Mouse (Mus musculus): ENCODE measurements around the gene Nxpe5. TPM values are rescaled to one million over a fixed set of nuclear protein-coding genes. Genes with fewer than 3 reads are reported as not detected.

The Nxpe5 gene
- polyA plus RNA-seq, 1 experiment from 2014 or later, result not detected

GRCm38 (mm10) chr5:138256966-138257584, 31.4 kb downstream of the Nxpe5 start:
- WGBS, result 89% methylated on average over 10 of the region's 10 CpGs
- no peaks in the 10 kb centered on the region for H3K9me3 ChIP-seq (ENCODE audit: control insufficient read depth, low read length)
- ATAC-seq (replicated peaks; ENCODE audit: low FRiP score) (no peak), DNase-seq (ENCODE audit: low spot score) (no peak)
- H3K36me3 ChIP-seq (ENCODE audit: control insufficient read depth, insufficient read depth, low read length), result peaks cover 4% of the 10 kb centered on the region; the same call in 1 of the 2 replicates
- no peak overlapping the region for H3K4me3 ChIP-seq (ENCODE audit: low read depth, low read length)
- H3K9ac ChIP-seq (ENCODE audit: low read length), result no peak overlapping the region
- no peaks in the 10 kb centered on the region for H3K27me3 ChIP-seq (ENCODE audit: control insufficient read depth, insufficient read depth, low read length)
- no peak overlapping the region for H3K4me2 ChIP-seq (ENCODE audit: low read depth, low read length, severe bottlenecking)
- H3K27ac ChIP-seq (ENCODE audit: low read depth, low read length), result no peak overlapping the region
- H3K4me1 ChIP-seq (replicated peaks; ENCODE audit: control insufficient read depth, insufficient read depth, low read length), result peaks cover 3% of the 10 kb centered on the region

- H3K27me3 ChIP-seq (ENCODE audit: control insufficient read depth, insufficient read depth, low read length), result no peaks in the 10 kb centered on the region
- H3K9ac ChIP-seq (ENCODE audit: low read length), result no peak overlapping the region
- 94% methylated on average over 4 of the region's 4 CpGs for WGBS
- DNase-seq (ENCODE audit: low spot score) (no peak), ATAC-seq (replicated peaks; ENCODE audit: low FRiP score) (no peak)
- H3K9me3 ChIP-seq (ENCODE audit: control insufficient read depth, low read length), result no peaks in the 10 kb centered on the region
- peaks cover 4% of the 10 kb centered on the region; the same call in 1 of the 2 replicates for H3K36me3 ChIP-seq (ENCODE audit: control insufficient read depth, insufficient read depth, low read length)
- no peak overlapping the region for H3K4me3 ChIP-seq (ENCODE audit: low read depth, low read length)
- H3K4me1 ChIP-seq (replicated peaks; ENCODE audit: control insufficient read depth, insufficient read depth, low read length), result peaks cover 3% of the 10 kb centered on the region
- H3K27ac ChIP-seq (ENCODE audit: low read depth, low read length), result no peak overlapping the region
- no peak overlapping the region for H3K4me2 ChIP-seq (ENCODE audit: low read depth, low read length, severe bottlenecking)
Observed at GRCm38 (mm10) chr5:138257585-138257978, 31.9 kb downstream of the Nxpe5 start.

GRCm38 (mm10) chr5:138258078-138258477, 32.4 kb downstream of the Nxpe5 start:
- Histone ChIP-seq H3K4me1 (replicated peaks; ENCODE audit: control insufficient read depth, insufficient read depth, low read length) (peaks cover 7% of the 10 kb centered on the region), H3K36me3 (ENCODE audit: control insufficient read depth, insufficient read depth, low read length) (peaks cover 4% of the 10 kb centered on the region; the same call in 1 of the 2 replicates), H3K9me3 (ENCODE audit: control insufficient read depth, low read length) (no peaks in the 10 kb centered on the region), H3K27me3 (ENCODE audit: control insufficient read depth, insufficient read depth, low read length) (no peaks in the 10 kb centered on the region), H3K4me2 (ENCODE audit: low read depth, low read length, severe bottlenecking) (no peak overlapping the region), H3K4me3 (ENCODE audit: low read depth, low read length) (no peak overlapping the region), H3K27ac (ENCODE audit: low read depth, low read length) (no peak overlapping the region), H3K9ac (ENCODE audit: low read length) (no peak overlapping the region)
- ATAC-seq (replicated peaks; ENCODE audit: low FRiP score) (no peak), DNase-seq (ENCODE audit: low spot score) (no peak)
- 84% methylated on average over 3 of the region's 3 CpGs for WGBS

DNA sequence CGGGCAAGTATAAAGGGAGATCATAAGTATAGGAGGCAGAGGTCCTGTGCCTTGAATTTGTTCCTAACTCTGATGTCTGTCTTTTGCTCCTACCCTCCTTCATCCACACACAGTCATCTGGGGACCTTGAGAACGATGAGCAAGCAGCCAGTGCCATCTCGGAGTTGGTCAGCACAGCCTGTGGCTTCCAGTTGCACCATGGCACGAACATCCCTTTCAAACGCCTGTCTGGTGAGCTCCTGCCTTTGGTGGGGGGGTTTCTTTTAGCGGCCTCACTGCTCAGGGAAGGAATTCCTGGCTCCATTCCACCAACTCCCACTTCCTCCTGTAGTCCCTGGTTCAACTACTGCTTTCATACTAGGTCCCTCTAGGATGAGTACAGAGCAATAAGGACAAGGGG, 32.8 kb downstream of the Nxpe5 start:
- H3K9ac ChIP-seq (ENCODE audit: low read length), result no peak overlapping the region
- H3K36me3 ChIP-seq (ENCODE audit: control insufficient read depth, insufficient read depth, low read length), result peaks cover 4% of the 10 kb centered on the region; the same call in 1 of the 2 replicates

GRCm38 (mm10) chr5:138258993-138259392, 33.3 kb downstream of the Nxpe5 start:
- H3K27ac ChIP-seq (ENCODE audit: low read depth, low read length), result no peak overlapping the region
- peaks cover 9% of the 10 kb centered on the region for H3K4me1 ChIP-seq (replicated peaks; ENCODE audit: control insufficient read depth, insufficient read depth, low read length)
- H3K9me3 ChIP-seq (ENCODE audit: control insufficient read depth, low read length), result no peaks in the 10 kb centered on the region
- H3K9ac ChIP-seq (ENCODE audit: low read length), result no peak overlapping the region
- no peak for DNase-seq (ENCODE audit: low spot score)
- no peak overlapping the region for H3K4me3 ChIP-seq (ENCODE audit: low read depth, low read length)
- no peak overlapping the region for H3K4me2 ChIP-seq (ENCODE audit: low read depth, low read length, severe bottlenecking)
- no peaks in the 10 kb centered on the region for H3K27me3 ChIP-seq (ENCODE audit: control insufficient read depth, insufficient read depth, low read length)
- WGBS, result 75% methylated on average over 7 of the region's 7 CpGs
- ATAC-seq (replicated peaks; ENCODE audit: low FRiP score), result no peak
- peaks cover 4% of the 10 kb centered on the region; the same call in 1 of the 2 replicates for H3K36me3 ChIP-seq (ENCODE audit: control insufficient read depth, insufficient read depth, low read length)

More for the DNA sequence above, 32.8 kb downstream of the Nxpe5 start:
- WGBS, result 93% methylated on average over 6 of the region's 6 CpGs
- Histone ChIP-seq H3K4me2 (ENCODE audit: low read depth, low read length, severe bottlenecking) (no peak overlapping the region), H3K27me3 (ENCODE audit: control insufficient read depth, insufficient read depth, low read length) (no peaks in the 10 kb centered on the region), H3K4me3 (ENCODE audit: low read depth, low read length) (no peak overlapping the region), H3K9me3 (ENCODE audit: control insufficient read depth, low read length) (no peaks in the 10 kb centered on the region), H3K27ac (ENCODE audit: low read depth, low read length) (no peak overlapping the region), H3K4me1 (replicated peaks; ENCODE audit: control insufficient read depth, insufficient read depth, low read length) (peaks cover 9% of the 10 kb centered on the region)
- DNase-seq (ENCODE audit: low spot score) (no peak), ATAC-seq (replicated peaks; ENCODE audit: low FRiP score) (no peak)

DNA sequence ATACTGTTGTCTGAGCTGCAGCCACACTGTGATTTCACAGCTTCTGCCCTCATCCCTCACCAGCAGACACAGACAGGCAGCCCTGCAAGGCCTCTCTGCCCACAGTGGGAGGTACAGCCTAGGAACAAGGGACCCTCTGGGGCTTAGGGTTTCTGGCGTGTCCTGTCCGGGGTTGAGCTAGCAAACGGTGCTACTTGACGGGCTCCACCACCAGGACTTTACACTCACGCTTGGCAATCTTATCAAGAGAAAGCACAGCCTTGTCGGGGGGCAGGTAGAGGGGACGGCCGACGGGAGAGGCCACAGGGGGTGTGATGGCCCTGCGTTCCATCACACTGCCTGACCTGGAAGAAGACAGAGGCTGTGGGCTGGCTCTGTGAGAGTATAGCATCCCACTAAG, 34.4 kb downstream of the Nxpe5 start:
- no peak overlapping the region for H3K4me3 ChIP-seq (ENCODE audit: low read depth, low read length)
- H3K27ac ChIP-seq (ENCODE audit: low read depth, low read length), result no peak overlapping the region
- H3K36me3 ChIP-seq (ENCODE audit: control insufficient read depth, insufficient read depth, low read length), result peaks cover 4% of the 10 kb centered on the region; the same call in 1 of the 2 replicates
- 90% methylated on average over 10 of the region's 10 CpGs for WGBS
- DNase-seq (ENCODE audit: low spot score) (no peak), ATAC-seq (replicated peaks; ENCODE audit: low FRiP score) (no peak)
- H3K4me1 ChIP-seq (replicated peaks; ENCODE audit: control insufficient read depth, insufficient read depth, low read length), result peaks cover 9% of the 10 kb centered on the region
- H3K9ac ChIP-seq (ENCODE audit: low read length), result no peak overlapping the region
- H3K27me3 ChIP-seq (ENCODE audit: control insufficient read depth, insufficient read depth, low read length), result no peaks in the 10 kb centered on the region
- H3K9me3 ChIP-seq (ENCODE audit: control insufficient read depth, low read length), result no peaks in the 10 kb centered on the region
- H3K4me2 ChIP-seq (ENCODE audit: low read depth, low read length, severe bottlenecking), result no peak overlapping the region

- ATAC-seq (replicated peaks; ENCODE audit: low FRiP score), result no peak
Observed at GRCm38 (mm10) chr5:138260834-138261233, 35.1 kb downstream of the Nxpe5 start.

GRCm38 (mm10) chr5:138262001-138262400, 36.3 kb downstream of the Nxpe5 start:
- 89% methylated on average over 4 of the region's 4 CpGs for WGBS
- H3K4me2 ChIP-seq (ENCODE audit: low read depth, low read length, severe bottlenecking), result no peak overlapping the region
- H3K4me3 ChIP-seq (ENCODE audit: low read depth, low read length), result no peak overlapping the region
- peaks cover 5% of the 10 kb centered on the region; the same call in 1 of the 2 replicates for H3K4me1 ChIP-seq (replicated peaks; ENCODE audit: control insufficient read depth, insufficient read depth, low read length)
- H3K9ac ChIP-seq (ENCODE audit: low read length), result no peak overlapping the region
- H3K27ac ChIP-seq (ENCODE audit: low read depth, low read length), result no peak overlapping the region
- H3K36me3 ChIP-seq (ENCODE audit: control insufficient read depth, insufficient read depth, low read length), result peaks cover 4% of the 10 kb centered on the region; the same call in 1 of the 2 replicates
- ATAC-seq (replicated peaks; ENCODE audit: low FRiP score) (no peak), DNase-seq (ENCODE audit: low spot score) (no peak)
- no peaks in the 10 kb centered on the region for H3K9me3 ChIP-seq (ENCODE audit: control insufficient read depth, low read length)
- H3K27me3 ChIP-seq (ENCODE audit: control insufficient read depth, insufficient read depth, low read length), result no peaks in the 10 kb centered on the region

More at GRCm38 (mm10) chr5:138260834-138261233, 35.1 kb downstream of the Nxpe5 start:
- no peak for DNase-seq (ENCODE audit: low spot score)
- no peak overlapping the region for H3K9ac ChIP-seq (ENCODE audit: low read length)
- 92% methylated on average over 11 of the region's 11 CpGs for WGBS
- H3K4me2 ChIP-seq (ENCODE audit: low read depth, low read length, severe bottlenecking), result no peak overlapping the region
- no peaks in the 10 kb centered on the region for H3K9me3 ChIP-seq (ENCODE audit: control insufficient read depth, low read length)
- H3K36me3 ChIP-seq (ENCODE audit: control insufficient read depth, insufficient read depth, low read length), result peaks cover 4% of the 10 kb centered on the region; the same call in 1 of the 2 replicates
- no peaks in the 10 kb centered on the region for H3K27me3 ChIP-seq (ENCODE audit: control insufficient read depth, insufficient read depth, low read length)
- no peak overlapping the region for H3K4me3 ChIP-seq (ENCODE audit: low read depth, low read length)
- peaks cover 9% of the 10 kb centered on the region for H3K4me1 ChIP-seq (replicated peaks; ENCODE audit: control insufficient read depth, insufficient read depth, low read length)
- H3K27ac ChIP-seq (ENCODE audit: low read depth, low read length), result no peak overlapping the region

All from forebrain, embryonic 11.5 days (tissue).